Comparison of ENCODE assay signal across 8 mouse cellular contexts in genomic region chr2:164970631-164971196, GRCm38 (mm10). TPM values are rescaled to one million over a fixed set of nuclear protein-coding genes. Genes with fewer than 3 reads are reported as not detected.
A peak's percentile ranks its signal among the peaks of the same experiment; 100 is the strongest.
DNase-seq lines count a peak whose midpoint lies in the region; ATAC-seq lines count a peak whose summit lies in the region.

No protein-coding gene starts in this region.

- peak; percentile 56 for ATAC-seq in forebrain, embryonic 12.5 days (ENCODE audit: low FRiP score)
- ATAC-seq in activated CD4-positive, CD25-positive, alpha-beta regulatory T cell, adult 4 months, result no peak

- under 1% methylated on average over 40 of the region's 42 CpGs for WGBS in forebrain, embryonic 12.5 days

- peaks cover 88% of the 10 kb centered on the region for H3K27me3 ChIP-seq in forebrain, embryonic 12.5 days

- H3K9me3 ChIP-seq in forebrain, embryonic 12.5 days, result no peaks in the 10 kb centered on the region

- intact Hi-C loops in left cerebral cortex, postnatal 36 days (cut with DNase I), result no loop called here

- peak overlapping the region; percentile 64 for H3K4me2 ChIP-seq in forebrain, embryonic 12.5 days

- H3K9ac ChIP-seq in forebrain, embryonic 12.5 days, result peak overlapping the region; percentile 47; the same call in 1 of the 2 replicates

- peak; percentile 52 for DNase-seq in ES-CJ7 (ENCODE audit: low read depth, low spot score)
- peak; percentile 95 for DNase-seq in brain, adult 2 months (ENCODE audit: low read depth, low spot score)
- DNase-seq in left cerebral cortex, postnatal 36 days (ENCODE audit: low spot score in 2 of 2), result peak; percentile 78 to 84
- peak; percentile 72 for DNase-seq in retina, postnatal 1 day
- DNase-seq in urinary bladder, adult 2 months (ENCODE audit: low spot score), result no peak
- no peak for DNase-seq in gastrocnemius, adult 8-10 months (ENCODE audit: low spot score in 2 of 2)

- no peaks in the 10 kb centered on the region for H3K36me3 ChIP-seq in forebrain, embryonic 12.5 days (replicated peaks)

- peaks cover 49% of the 10 kb centered on the region for H3K4me1 ChIP-seq in forebrain, embryonic 12.5 days

- peak overlapping the region; percentile 21; the same call in 1 of the 2 replicates for H3K27ac ChIP-seq in forebrain, embryonic 12.5 days

- peak overlapping the region; percentile 28 for H3K4me3 ChIP-seq in forebrain, embryonic 12.5 days (replicated peaks)

RNA-seq across cellular contexts. Expression of gene Slc12a5, which starts 10.1 kb away (rescaled TPM):
- 5.6 and 6.2 TPM in 2 replicates for polyA plus RNA-seq in forebrain, embryonic 12.5 days (2016; fragmentation: Nextera tagmentation; extraction: Ambion mirVana)
- 100 to 1,000 TPM; 521 to 559 TPM for total RNA-seq in left cerebral cortex, postnatal 36 days (2021)
- 1.0 and 1.2 TPM in 2 replicates for polyA plus RNA-seq in urinary bladder, adult 2 months (2012; rRNA removed)
- total RNA-seq in gastrocnemius, adult 8-10 months (2022), result under 1 TPM; 0.31 to 0.40 (median 0.36) TPM
- polyA plus RNA-seq in activated CD4-positive, CD25-positive, alpha-beta regulatory T cell, adult 4 months (2017; shearing (Covaris generic)), result under 1 TPM in 1 of 2 experiments, not detected in 1; 0.34 TPM

RNA-seq across cellular contexts. Expression of gene Mmp9, which starts 30.1 kb away (rescaled TPM):
- 3.6 and 4.4 TPM in 2 replicates for polyA plus RNA-seq in forebrain, embryonic 12.5 days (2016; fragmentation: Nextera tagmentation; extraction: Ambion mirVana)
- total RNA-seq in left cerebral cortex, postnatal 36 days (2021), result 1 to 10 TPM; 1.7 to 2.1 TPM
- polyA plus RNA-seq in urinary bladder, adult 2 months (2012; rRNA removed), result 13.0 and 13.5 TPM in 2 replicates
- under 1 TPM; 0.15 to 0.83 (median 0.58) TPM for total RNA-seq in gastrocnemius, adult 8-10 months (2022)
- polyA plus RNA-seq in activated CD4-positive, CD25-positive, alpha-beta regulatory T cell, adult 4 months (2017; shearing (Covaris generic)), result 1 to 10 TPM in 1 of 2 experiments, under 1 TPM in 1; 0.78 to 1.4 TPM

RNA-seq across cellular contexts. Expression of gene Zfp335, which starts 59.2 kb away (rescaled TPM):
- 18.3 and 19.1 TPM in 2 replicates for polyA plus RNA-seq in forebrain, embryonic 12.5 days (2016; fragmentation: Nextera tagmentation; extraction: Ambion mirVana)
- 10 to 100 TPM; 22.6 to 28.5 TPM for total RNA-seq in left cerebral cortex, postnatal 36 days (2021)
- polyA plus RNA-seq in urinary bladder, adult 2 months (2012; rRNA removed), result 15.6 and 16.3 TPM in 2 replicates
- 10 to 100 TPM in 1 of 4 experiments, 1 to 10 TPM in 3; 7.7 to 10.6 (median 8.1) TPM for total RNA-seq in gastrocnemius, adult 8-10 months (2022)
- polyA plus RNA-seq in activated CD4-positive, CD25-positive, alpha-beta regulatory T cell, adult 4 months (2017; shearing (Covaris generic)), result 1 to 10 TPM; 6.7 to 9.0 TPM

Comparison
In these comparisons a context has a peak if more than half of its experiments do, and no peak if none do; other contexts are left out.
1. DNase-seq: peak in ES-CJ7 (single experiment), brain, adult 2 months (single experiment), left cerebral cortex, postnatal 36 days (2 of 2) and retina, postnatal 1 day (single experiment); none in urinary bladder, adult 2 months (single experiment) and gastrocnemius, adult 8-10 months (0 of 2).